Mouse (Mus musculus) left cerebral cortex, postnatal 10 days (tissue): Measurements from ENCODE around the gene Tcf3. TPM values are rescaled to one million over a fixed set of nuclear protein-coding genes. Genes with fewer than 3 reads are reported as not detected.

Experiments used
- DNase-seq, 2 experiments: peaks; one replicate each; pipeline ENCODE4 v3.0.0; 2021 to 2022; ENCODE audit warnings: low spot score in 2 of 2, mixed read lengths in 1 of 2; ENCODE audit errors: extremely low spot score in 1 of 2
- intact Hi-C: fragments of 180-260 bp; cut with DNase I; formaldehyde crosslinking; loops from one replicate; pipeline ENCODE4 v1.15.1; 2025
- total RNA-seq, 2 experiments: library from RNA; stranded (reverse); gene quantifications; 2 replicates each; pipeline ENCODE4 v1.2.3; 2021

The Tcf3 gene
- total RNA-seq, 2 experiments from 2014 or later, result 29.6 to 31.1 TPM

DNA sequence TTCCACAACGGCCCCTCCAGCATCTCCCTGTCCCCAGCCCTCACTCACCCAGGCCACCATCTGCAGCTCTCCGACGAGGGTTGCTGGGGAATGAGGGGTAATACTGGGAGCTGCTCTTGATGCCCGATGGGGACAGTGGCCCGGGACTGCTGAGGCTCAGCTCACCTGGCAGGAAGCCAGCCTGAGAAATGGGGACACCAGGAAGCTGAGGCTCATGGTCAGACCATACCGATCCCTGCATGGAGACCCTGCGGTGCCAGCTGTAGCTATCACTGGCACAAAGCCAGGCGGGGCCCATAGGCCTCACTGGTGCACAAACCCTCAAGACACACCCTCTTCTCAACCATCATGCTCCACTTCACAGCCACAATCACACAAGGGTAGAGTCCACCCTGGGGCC lies 14.0 kb downstream of the Tcf3 start:
- no peak for DNase-seq

DNA sequence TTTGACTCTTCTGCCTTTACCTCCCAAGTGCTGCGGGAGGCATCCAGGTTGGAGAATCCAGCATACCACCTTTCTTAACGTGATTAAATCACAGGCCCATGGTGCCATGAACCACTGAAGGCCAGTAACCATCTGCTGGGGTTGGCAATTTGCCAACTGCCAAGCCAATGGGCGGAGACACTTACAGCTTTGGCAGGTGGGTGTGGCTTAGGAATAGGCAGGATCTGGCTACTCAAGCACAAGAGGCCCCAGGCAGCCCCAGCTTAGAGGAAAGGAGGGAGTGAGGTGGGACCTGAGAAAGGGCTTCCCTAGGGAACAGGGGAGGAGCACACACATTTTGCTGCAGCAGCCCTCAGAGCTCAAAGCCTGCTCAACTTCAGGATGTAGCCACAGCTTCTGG lies 15.1 kb downstream of the Tcf3 start:
- no peak for DNase-seq
- intact Hi-C loops, result no loop called here

More for the DNA sequence above, 14.0 kb downstream of the Tcf3 start:
- intact Hi-C loops, result no loop called here

DNA sequence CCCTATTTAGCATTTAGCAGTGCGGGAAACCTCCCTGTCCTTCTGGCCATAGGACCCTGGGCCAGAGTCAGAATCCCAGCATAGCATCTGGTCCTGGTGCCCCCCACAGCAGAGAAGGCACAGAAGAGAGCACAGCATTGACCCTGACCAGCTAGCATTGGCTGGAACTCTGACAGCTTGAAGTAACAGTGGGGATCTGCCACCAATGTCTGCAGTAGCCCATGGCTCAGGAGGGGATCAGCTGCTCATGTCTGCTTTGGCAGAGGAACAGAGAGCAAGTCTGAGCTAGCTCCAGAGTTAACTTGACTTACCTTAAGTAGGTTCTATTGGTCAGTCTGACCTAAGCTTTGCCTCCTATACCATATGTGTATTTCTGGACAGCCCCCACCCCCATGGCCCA lies 15.6 kb downstream of the Tcf3 start:
- intact Hi-C loops, result no loop called here
- DNase-seq, result peak in 1 of 2 experiments; percentile 18

DNA sequence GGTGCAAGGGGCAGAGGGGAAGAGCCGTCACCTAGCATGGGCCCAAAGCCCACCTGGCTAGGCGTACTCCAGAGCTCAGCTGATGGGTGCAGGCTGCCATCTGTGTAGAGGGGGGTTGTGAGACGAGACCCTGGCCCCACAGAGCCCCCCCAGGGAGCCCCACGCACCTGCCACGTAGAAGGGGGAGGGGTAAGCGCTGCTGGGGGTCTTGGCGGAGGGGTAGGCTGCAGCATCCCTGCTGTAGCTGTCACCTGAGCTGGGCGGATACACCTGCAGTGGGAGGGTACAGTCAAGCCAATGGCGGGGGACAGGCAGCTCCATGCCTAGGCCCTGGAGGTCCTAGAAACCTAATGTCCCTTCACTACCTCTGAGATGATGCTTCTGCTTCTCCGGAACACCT lies 16.1 kb downstream of the Tcf3 start:
- intact Hi-C loops, result no loop called here
- DNase-seq, result peak in 1 of 2 experiments; percentile 34

DNA sequence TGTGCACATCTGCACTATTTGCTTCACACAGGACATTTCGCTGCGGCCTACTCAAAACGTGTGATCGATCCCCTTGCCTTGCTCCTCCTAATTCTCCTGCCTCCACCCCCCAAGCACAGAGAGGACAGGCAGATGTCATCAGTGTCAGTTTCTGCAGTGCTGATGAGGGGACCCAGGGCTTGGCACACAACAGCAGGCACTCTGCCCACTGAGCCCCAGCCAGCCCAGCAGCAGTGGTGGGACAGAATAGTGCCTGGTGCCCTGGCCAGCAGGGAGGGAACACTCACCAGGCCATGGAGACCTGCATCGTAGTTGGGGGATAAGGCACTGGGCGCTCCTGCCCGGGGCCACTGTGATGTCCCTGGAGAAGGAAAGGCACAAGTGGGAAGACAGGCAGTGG lies 17.9 kb downstream of the Tcf3 start:
- peak in 1 of 2 experiments; percentile 26 for DNase-seq
- intact Hi-C loops, result no loop called here

DNA sequence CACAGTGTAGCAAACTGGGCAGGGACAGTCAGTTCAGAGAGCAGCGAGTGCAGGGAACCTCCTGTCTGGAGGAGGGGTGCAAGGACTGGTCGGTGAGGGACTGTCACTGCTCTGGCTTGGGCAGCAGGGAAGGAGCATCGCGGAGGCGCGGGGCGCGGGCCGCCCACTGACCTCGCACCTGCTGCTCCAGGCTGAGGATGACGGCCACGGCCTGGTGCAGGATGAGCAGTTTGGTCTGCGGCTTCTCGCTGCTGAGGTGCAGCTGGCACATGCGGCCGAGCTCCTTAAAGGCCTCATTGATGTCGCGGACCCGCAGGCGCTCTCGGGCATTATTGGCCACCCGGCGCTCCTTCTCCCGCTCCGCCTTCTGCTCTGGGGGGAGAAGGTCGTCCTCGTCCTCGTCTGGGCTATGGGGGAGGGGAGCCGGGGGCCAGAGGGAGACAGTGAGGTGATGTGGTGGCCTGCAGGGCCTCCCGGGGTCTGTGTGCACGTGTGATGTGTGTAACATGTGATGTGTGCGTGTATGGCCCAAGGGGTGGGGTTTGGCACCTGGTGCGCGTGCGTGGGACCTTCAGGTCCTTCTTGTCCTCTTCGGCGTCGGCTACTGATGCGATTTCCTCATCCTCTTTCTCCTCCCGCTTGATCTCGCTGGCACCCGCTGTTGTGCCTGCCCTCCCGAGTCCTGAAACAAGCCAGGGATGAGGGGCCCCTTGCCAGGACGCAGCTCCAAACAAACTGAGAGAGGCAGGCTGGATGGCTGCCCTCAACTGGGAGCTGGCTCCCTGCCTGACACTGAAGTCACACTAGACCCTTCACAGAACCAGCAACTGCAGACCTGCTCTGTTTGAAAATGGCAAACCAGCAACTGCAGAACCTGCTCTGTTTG lies 20.5 kb downstream of the Tcf3 start:
- intact Hi-C loops, result no loop called here

DNA sequence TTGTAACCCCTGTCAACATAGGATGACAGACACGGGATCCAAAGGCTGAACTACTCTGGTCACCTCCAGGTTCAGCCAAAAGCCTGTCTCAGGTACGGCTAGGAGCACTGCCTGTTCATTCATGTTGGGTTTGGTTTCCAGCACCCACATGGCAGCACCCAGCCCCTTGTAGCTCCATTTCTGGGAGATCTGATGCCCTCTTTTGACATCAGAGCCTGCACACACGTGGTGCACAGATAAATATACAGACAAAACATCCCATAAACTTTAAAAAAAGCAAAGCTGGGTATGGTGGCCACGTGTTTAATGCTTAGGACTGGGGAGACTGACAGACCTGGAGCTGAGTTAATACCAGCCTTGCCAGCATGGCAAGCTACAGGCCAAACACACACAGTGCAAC lies 25.5 kb downstream of the Tcf3 start:
- intact Hi-C loops, result no loop called here
- DNase-seq, result no peak

More for the DNA sequence above, 20.5 kb downstream of the Tcf3 start:
- DNase-seq, result peak; percentile 80 to 82

DNA sequence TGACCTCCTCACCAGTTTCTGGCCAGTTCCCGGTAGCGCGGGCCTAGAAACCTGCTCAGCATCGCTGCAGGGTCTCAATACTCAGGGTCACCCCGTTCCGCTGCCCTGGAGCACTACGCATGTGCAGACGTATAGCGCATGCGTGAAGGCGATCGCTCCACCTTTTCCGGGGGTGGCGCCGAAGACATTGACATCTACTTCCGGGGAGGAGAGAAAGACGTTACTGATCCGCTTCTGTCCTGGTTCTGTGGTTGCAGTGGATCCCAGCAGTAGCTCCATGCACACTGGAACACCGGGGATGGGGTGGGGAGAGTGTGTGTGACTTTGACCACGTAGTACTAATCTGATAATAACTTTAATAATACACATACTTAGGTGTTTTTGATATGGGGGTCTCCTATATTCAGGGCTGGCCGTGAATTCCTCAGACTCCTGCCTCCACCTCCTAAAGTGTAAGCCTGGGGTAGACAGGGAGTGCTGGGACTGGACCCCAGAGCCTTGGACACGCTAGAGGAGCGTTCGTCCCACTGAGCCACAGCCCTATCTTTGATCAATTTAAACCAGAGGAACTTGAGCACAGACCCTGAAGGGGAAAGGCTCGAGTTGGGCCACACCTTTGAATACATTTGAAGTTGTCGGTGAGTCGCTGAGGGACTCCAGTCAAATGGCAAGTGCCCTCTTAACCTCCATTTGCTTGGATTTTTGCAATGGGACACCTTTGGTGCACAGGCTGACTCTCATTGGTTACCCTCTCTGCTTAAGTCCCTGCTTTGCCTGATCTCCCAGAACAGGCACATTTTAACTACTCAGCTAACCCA lies 26.6 kb downstream of the Tcf3 start, which contains the start of gene Uqcr11:
Gene Uqcr11, minus strand, starts transcription at position 147 of the 818 bp plus-strand sequence.
- intact Hi-C loops, result no loop called here
- peak; percentile 92 to 94 for DNase-seq

DNA sequence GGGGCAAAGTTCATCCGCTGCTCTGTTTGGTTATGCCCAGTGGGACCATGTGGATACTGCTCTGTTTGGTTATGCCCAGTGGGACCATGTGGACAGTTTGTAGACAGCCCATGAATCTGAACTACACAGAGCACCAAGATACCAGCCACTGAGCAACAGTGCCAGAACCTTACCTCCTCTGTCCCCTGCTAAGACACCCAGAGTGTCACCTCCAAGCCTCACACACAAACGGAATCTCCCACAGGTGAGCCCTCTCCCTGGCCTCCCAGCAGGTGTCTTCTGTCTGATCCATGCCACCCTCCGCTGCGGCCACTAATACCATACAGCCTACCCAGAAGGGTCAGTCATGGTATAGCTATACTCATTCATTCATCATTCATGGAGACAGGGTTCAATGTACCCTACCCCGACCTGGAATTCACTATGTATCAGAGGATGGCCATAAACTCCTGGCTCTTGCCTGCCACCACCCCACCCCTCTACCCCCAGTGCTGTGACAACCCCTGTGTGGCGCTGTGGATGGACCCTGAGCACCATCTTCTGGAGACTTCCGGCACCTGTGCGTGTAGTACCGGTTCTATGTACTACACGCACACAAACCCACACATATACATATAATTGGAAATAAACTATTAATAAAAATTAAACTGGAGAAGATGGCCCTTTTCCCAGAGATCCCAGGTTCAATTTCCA lies 27.8 kb downstream of the Tcf3 start:
- intact Hi-C loops, result no loop called here
- DNase-seq, result no peak

DNA sequence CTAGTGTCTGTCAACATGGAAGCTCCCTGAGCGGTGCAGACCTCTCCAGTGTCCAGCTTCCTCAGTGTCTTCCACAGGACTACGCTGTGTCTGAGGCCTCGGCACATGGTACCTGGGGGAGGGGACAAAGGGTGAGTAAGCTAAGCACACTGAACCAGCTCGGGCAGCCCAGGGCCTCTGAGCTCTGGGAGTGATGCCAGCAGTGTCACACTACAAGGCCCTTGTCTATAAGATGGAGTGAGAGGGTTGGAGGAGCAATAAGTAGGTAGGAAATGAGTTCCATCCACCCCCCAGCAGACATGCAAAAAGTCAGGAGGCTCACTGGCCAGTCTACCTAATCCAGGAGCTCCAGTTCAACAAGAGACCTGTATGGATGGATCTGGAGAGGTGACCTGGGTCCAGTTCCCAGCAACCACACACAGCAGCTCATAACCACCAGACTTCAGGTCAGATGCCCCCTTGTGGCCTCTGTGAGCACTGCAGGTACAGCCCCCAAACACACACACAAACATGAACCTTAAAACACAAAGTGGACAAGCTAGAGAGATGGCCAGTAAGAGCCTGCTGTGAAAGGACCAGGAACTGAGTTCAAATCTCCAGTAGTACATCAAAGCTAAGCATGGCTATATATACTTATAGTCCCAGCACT lies 30.3 kb downstream of the Tcf3 start:
- DNase-seq, result no peak
- intact Hi-C loops, result no loop called here

DNA sequence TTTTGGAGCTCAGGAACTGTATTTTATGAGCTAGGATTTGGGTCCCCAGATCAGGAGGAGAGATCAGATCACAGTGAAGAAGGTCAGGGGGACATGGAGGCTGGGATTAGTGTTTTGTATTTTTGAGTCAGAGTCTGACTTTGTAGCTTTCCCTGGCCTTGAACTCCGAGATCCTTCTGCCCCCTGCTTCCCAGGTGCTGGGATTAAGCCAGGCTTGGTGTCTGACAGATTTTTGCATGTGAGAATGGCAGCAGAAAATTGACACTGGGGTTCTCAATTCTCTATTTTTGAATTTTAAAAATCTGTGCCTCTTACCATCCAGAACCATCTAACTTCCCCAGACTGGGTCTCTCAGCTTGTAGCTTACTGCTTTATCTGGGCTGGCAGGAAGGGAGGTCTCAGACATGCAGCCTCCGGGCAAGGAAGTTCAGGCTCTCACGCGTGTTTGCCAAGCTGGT lies 32.7 kb downstream of the Tcf3 start:
- no peak for DNase-seq
- intact Hi-C loops, result no loop called here

DNA sequence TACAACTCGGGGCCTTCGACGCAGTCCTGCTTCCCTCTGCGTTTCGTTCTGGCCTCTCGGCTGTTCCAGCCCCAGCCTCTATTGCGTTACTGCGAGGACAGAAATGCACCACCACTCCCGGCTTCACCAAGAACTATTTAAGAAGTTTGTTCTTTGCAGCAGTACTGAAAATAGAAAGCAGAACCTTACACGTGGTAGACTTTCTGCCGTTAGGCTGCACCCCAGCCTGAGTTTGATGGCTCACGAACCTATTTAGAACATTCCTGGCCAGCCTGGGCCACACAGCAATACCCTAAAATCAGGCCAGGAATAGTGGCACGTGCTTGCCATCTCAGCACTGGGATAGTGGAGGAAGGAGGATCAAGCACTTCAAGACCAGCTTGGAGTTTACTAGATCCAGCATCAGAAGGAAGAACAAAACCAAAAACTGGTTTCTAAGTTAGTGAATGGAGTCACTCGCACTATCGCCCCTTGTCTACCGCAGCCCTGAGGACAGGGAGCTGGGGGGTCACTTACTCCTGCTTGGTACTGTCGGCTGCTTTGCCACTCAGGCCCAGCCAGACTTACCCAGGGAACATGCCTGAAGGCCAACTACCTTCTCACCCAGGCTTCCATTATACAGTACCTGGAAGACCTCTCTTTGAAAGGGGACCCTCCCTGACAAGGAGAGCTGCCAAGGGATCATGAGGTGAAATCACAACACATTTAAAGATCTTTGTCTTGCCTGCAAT lies 33.3 kb downstream of the Tcf3 start:
- intact Hi-C loops, result no loop called here

DNA sequence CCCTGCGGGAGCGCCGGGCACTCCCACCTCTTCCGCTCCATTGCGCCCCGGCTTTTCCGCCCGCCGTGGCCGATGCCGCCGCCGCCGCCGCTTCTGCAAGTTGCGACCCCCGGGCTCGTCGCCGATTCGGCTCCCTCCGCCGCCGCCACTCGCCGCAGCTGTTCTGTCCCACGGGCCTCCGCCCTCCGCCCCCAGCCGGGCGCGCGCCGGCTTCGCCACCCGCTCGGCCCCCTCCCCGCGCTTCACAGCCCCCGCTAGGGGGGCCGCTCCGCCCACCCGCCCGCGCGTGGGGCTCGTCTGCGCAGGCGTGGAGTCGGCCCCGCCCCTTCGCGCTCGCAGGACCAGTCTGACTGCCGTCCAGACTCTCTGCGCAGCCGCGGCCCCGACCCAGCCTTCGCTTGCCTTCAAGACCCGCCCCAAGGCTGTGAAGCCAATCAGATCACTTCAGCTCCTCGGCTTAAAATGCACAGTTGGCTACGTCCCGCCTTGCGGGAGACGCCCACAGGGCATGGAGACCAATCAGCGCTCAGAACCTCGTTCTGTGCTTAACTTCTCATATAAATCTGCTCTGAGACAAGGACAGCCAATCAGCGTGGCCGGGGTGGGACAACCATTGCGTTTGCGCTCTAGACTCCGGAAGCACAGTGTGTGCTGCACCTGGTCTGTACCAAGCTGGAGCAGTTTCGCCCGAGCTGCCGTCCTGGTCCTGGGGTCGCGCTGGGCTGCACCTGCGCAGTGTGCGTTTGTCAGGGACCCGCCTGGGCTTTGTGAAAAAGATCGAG lies 34.1 kb downstream of the Tcf3 start, which contains the start of gene Mbd3:
Gene Mbd3, minus strand, starts transcription at position 360 of the 782 bp plus-strand sequence.
- peak; percentile 100 for DNase-seq
- intact Hi-C loops, result no loop called here

More for the DNA sequence above, 33.3 kb downstream of the Tcf3 start:
- DNase-seq, result no peak

DNA sequence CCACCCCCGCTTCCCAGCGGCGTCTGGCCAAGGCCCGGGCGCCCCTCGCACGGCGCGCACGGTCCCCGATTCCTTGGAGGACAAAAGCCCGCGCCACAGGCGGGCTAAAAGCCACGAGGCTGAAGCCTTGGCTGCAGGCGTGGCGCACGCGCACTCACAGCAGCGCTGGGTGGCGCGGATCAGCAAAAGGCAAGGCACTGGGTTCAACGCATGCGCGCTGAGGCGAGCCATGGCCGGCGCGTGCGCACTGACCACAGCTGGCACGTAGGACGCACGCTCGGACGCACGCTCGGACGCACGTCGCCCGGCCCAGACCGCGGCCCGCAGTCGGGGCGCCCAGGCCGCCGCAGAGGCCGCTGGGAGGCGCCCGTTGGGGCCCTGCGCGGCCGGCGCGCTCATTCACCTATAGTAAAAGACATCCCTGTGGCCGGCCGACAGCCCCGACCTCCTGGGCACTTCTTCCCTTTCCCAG lies 34.7 kb downstream of the Tcf3 start:
- peak; percentile 96 to 99 for DNase-seq
- intact Hi-C loops, result no loop called here

DNA sequence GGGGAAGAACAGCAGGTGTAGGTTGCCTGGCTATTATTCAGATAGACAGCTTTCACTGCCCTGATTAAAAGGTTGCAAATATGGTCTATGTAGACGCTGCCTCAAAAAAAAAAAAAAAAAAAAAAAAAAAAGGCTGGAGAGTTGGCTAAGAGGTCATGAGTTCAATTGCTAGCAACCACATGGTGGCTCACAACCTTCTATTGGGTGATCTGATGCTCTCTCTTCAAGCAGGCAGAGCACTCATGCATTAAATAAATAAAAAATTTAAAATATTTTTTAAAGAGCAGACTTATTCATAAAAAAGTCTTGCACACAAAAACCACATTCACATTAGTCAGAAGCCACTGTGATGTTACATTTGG lies 35.3 kb downstream of the Tcf3 start:
- intact Hi-C loops, result no loop called here
- no peak for DNase-seq

DNA sequence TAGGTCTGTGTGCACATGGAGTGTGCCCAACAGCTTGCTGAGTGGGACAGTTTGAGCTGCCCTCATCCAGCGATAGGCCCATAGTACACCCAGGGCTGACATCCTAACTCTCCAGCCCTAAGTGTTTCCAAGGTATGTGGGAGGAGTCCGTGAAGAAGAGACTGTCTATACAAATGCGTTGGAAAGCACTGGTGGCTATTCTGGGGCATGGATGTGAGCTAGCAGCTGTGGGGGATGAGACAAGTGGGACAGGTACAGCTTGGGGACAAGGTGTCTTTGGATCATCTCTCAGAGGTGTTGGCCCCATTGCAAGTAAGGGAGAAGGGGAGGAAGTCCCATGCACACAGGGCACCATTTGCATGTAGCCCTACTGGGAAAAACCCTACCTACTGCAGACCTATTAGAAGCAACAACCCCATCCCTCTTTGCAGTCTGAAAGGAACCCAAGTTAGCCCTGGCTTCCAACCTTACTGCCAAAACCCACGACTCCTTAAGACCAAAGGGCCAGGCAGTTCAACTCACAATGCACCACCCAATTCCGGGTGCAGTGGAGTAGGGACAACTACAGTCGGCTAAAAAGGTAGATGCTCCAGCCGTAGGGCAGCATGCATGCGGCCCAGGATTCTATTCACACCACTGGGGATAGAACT lies 35.8 kb downstream of the Tcf3 start:
- no peak for DNase-seq
- intact Hi-C loops, result no loop called here
